Mouse (Mus musculus) G1E (cell line): ENCODE results near the gene Sertad4.

Source experiments
- CTCF ChIP-seq: IDR thresholded peaks from 2 replicates; pipeline ENCODE4 v1.5.1; 2012; ENCODE audit warnings: low read depth, low read length, inconsistent platforms, mixed read lengths
- GATA1 ChIP-seq: IDR thresholded peaks from 2 replicates; pipeline ENCODE4 v1.6.1; 2012; ENCODE audit warnings: borderline replicate concordance, low read length, inconsistent platforms, mixed read lengths

DNA sequence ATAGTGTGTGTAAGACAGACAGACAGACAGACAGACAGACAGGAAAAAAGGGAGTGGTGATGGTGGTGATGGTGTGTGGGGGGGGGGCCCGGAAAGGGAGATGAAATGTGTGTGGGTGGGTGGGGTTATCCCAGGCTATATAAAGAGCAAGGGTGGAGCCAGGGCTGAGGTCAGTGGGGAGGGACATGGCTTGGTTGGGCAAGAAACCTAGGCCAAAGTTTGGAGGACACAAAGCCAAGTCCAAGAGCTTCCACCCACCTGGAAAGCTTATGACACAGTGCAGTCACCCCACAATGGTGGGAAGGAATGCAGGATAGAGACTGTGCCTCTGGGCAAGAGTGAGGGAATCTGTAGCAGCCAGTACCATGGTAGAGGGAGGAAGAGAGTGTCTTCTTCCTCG, 23.2 kb downstream of the Sertad4 start:
- TF ChIP-seq CTCF (no peak), GATA1 (no peak)
